Mouse (Mus musculus) stomach, postnatal 0 days (tissue): Measurements from ENCODE around the gene Rps28. TPM values are rescaled to one million over a fixed set of nuclear protein-coding genes. Genes with fewer than 3 reads are reported as not detected.
"Not testable (repeated sequence)": the region's sequence is repeated elsewhere in the genome, so short reads cannot be mapped to it uniquely, and the experiment has no call there.

ENCODE experiments used
- ATAC-seq: fragments of 200-750 bp; cut with Nextera tagmentation; 2 replicates; pipeline ENCODE4 v1.8.0; 2017; ENCODE audit not compliant: low FRiP score, low TSS enrichment
- DNase-seq: peaks from one replicate; pipeline ENCODE4 v3.0.0-alpha.2; 2016; ENCODE audit warnings: low spot score
- H3K27ac ChIP-seq: fragments of 300-500 bp; sonication (generic); replicated peaks from 2 replicates; pipeline ENCODE4 v1.5.1; 2014; ENCODE audit warnings: mild to moderate bottlenecking, control low read depth
- H3K27me3 ChIP-seq: fragments of 300-500 bp; sonication (generic); 2 replicates; pipeline ENCODE4 v1.6.1; 2014; ENCODE audit warnings: low read length; ENCODE audit not compliant: control insufficient read depth, insufficient read depth
- H3K36me3 ChIP-seq: fragments of 300-500 bp; sonication (generic); 2 replicates; pipeline ENCODE4 v1.6.1; 2014; ENCODE audit warnings: low read length, mixed read lengths; ENCODE audit not compliant: control insufficient read depth, insufficient read depth
- H3K4me1 ChIP-seq: fragments of 300-500 bp; sonication (generic); replicated peaks from 2 replicates; pipeline ENCODE4 v1.6.1; 2014; ENCODE audit warnings: antibody characterized with exemption; ENCODE audit not compliant: control insufficient read depth, insufficient read depth
- H3K4me2 ChIP-seq: fragments of 300-500 bp; sonication (generic); replicated peaks from 2 replicates; pipeline ENCODE4 v1.6.1; 2014; ENCODE audit warnings: low read depth, mild to moderate bottlenecking, control low read depth, moderate library complexity
- H3K4me3 ChIP-seq: fragments of 300-500 bp; sonication (generic); 2 replicates; pipeline ENCODE4 v1.5.1; 2014; ENCODE audit warnings: low read depth, low read length, control low read depth
- H3K9ac ChIP-seq: fragments of 300-500 bp; sonication (generic); 2 replicates; pipeline ENCODE4 v1.6.1; 2014; ENCODE audit warnings: mild to moderate bottlenecking, low read length, control low read depth, mixed read lengths
- H3K9me3 ChIP-seq: fragments of 300-500 bp; sonication (generic); 2 replicates; pipeline ENCODE4 v1.6.1; 2016; ENCODE audit warnings: low read length; ENCODE audit not compliant: control insufficient read depth
- CTCF ChIP-seq: IDR thresholded peaks from 2 replicates; pipeline ENCODE4 v1.5.1; 2016; ENCODE audit warnings: antibody characterized with exemption, low read depth, mild to moderate bottlenecking, moderate library complexity
- EP300 ChIP-seq: optimal IDR thresholded peaks from 2 replicates; pipeline ENCODE3; 2016; ENCODE audit warnings: antibody characterized with exemption
- WGBS: fragments of 180-500 bp; shearing (Covaris S2); extraction: QIAGEN DNeasy Blood & Tissue Kit; methylation state at CpG from one replicate; pipeline ENCODE4 v1.1.7; 2014; 5-methylcytosine and 5-hydroxymethylcytosine counted together
- polyA plus RNA-seq: library from polyadenylated mRNA; unstranded; fragments of >200 nt; fragmentation: Nextera tagmentation; extraction: Ambion mirVana; gene quantifications from 2 replicates; pipeline ENCODE4 v1.2.1, GENCODE M21; 2015

The Rps28 gene
- polyA plus RNA-seq, result 1,008 and 1,055 TPM in 2 replicates

GRCm38 (mm10) chr17:33824084-33824996 lies at the start of gene Rps28, which contains the start of gene Ndufa7:
TSS of gene Rps28 (minus strand) at chr17:33824562.
TSS of gene Ndufa7 (plus strand) at chr17:33824572.
- peak; percentile 96 for TF ChIP-seq EP300
- TF ChIP-seq CTCF, result no peak
- peaks cover 13% of the 10 kb centered on the region; the same call in 1 of the 2 replicates for H3K36me3 ChIP-seq
- H3K27ac ChIP-seq, result peak within 1 kb of the TSS; percentile 91
- under 1% methylated on average over 51 of the region's 51 CpGs for WGBS
- no peaks in the 10 kb centered on the region for H3K27me3 ChIP-seq
- H3K4me2 ChIP-seq, result peak within 1 kb of the TSS; percentile 70
- peak; percentile 97 for DNase-seq
- ATAC-seq, result peak; percentile 94
- H3K4me3 ChIP-seq, result peak within 1 kb of the TSS; percentile 69
- H3K9ac ChIP-seq, result peak within 1 kb of the TSS; percentile 85
- H3K4me1 ChIP-seq, result peaks cover 5% of the 10 kb centered on the region; the same call in 1 of the 2 replicates
- H3K9me3 ChIP-seq, result no peaks in the 10 kb centered on the region

DNA sequence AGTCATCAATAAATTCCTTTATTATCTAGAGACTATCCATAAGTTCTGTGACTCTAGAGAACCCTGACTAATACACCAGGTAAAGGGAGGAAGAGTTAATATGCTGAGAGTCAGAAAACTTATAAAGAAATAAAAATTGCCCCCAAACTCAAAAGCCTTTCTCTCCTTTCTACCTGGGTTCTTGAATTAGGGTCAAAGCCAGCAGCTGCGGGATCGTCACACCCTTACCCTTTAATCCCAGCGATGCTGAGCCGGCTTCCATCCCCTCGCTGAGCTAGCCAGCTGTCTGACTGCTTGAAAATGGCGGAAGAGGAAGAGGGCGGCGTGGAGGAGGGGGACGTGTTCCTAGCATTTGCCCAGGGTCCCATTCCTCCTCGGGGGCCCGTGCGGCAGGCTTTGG lies 49.2 kb upstream of the Rps28 start, which contains the start of gene Gm7029:
Gm7029 (plus strand) TSS at position 301 of the 400 bp plus-strand sequence.
- H3K27me3 ChIP-seq, H3K36me3 ChIP-seq, H3K9me3 ChIP-seq, DNase-seq, H3K4me3 ChIP-seq, ATAC-seq, H3K9ac ChIP-seq, H3K27ac ChIP-seq, H3K4me2 ChIP-seq, H3K4me1 ChIP-seq: not testable (repeated sequence)
- no CpG with 5 or more reads among the region's 12 CpGs for WGBS

- WGBS, result 27% methylated on average over 9 of the region's 9 CpGs
- no peak overlapping the region for H3K4me2 ChIP-seq
- peak; percentile 67 for DNase-seq
Observed at GRCm38 (mm10) chr17:33865330-33866030, 41.1 kb upstream of the Rps28 start.

DNA sequence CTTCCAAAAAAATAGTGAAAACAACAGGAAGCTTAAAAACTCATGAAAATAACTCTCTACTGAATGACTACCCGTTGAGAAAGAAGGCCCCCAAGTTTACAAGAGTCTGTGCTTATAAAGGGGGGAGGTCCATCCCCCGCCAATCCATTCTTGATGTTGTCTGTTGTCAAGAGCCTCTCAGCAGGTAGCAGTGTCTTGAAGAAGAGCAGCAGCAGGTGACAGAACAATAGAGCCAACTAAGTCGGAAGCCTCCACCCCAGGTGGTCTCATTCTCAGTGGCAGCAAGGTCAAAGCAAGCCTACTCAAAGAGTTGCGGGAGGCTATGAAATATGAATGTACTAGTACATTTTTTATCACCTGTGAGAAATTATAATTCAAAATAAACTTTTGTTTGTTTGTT lies 33.5 kb upstream of the Rps28 start:
- no peak overlapping the region for H3K27ac ChIP-seq
- 80% methylated on average over 4 of the region's 4 CpGs for WGBS

More at GRCm38 (mm10) chr17:33865330-33866030, 41.1 kb upstream of the Rps28 start:
- Histone ChIP-seq H3K9ac (no peak overlapping the region), H3K27ac (no peak overlapping the region), H3K27me3 (no peaks in the 10 kb centered on the region), H3K4me1 (no peaks in the 10 kb centered on the region), H3K9me3 (no peaks in the 10 kb centered on the region), H3K4me3 (no peak overlapping the region), H3K36me3 (no peaks in the 10 kb centered on the region)
- peak; percentile 45; the same call in 1 of the 2 replicates for ATAC-seq
- no peak for TF ChIP-seq EP300
- TF ChIP-seq CTCF, result peak; percentile 75

DNA sequence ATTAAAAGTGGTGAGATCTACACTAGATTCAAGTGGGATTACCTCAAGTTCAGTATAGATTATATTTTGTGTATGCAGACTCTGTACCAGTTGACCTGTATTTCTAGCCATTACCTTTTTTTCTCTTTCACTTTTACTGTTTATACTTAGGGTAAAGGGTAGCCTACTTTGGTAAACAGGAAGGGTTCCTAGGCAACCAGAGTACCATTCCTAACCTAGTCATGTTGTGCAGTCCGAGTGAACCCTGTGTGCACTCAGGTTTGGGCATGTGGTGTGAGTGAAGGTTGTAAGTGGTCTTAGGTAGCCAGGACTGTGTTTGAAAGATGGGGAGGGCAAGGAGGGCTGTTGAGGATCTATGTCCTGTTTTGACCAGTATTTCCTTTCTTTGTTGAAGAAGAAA lies 27.0 kb upstream of the Rps28 start:
- Histone ChIP-seq H3K36me3 (peaks cover 3% of the 10 kb centered on the region; the same call in 1 of the 2 replicates), H3K9ac (no peak overlapping the region), H3K27ac (no peak overlapping the region), H3K4me2 (no peak overlapping the region), H3K27me3 (no peaks in the 10 kb centered on the region), H3K4me1 (no peaks in the 10 kb centered on the region), H3K4me3 (no peak overlapping the region), H3K9me3 (no peaks in the 10 kb centered on the region)
- WGBS, result 38% methylated on average over 1 of the region's 1 CpGs
- TF ChIP-seq EP300 (no peak), CTCF (no peak)
- no peak for DNase-seq
- ATAC-seq, result 0 out of 2 replicates have a peak, but pooled peaks have one; percentile 40

More for the DNA sequence above, 33.5 kb upstream of the Rps28 start:
- TF ChIP-seq EP300 (no peak), CTCF (no peak)
- H3K4me3 ChIP-seq, result no peak overlapping the region
- no peak overlapping the region for H3K9ac ChIP-seq
- DNase-seq, result no peak
- no peaks in the 10 kb centered on the region for H3K27me3 ChIP-seq
- no peaks in the 10 kb centered on the region for H3K36me3 ChIP-seq
- no peaks in the 10 kb centered on the region for H3K9me3 ChIP-seq
- no peaks in the 10 kb centered on the region for H3K4me1 ChIP-seq
- H3K4me2 ChIP-seq, result no peak overlapping the region
- ATAC-seq, result no peak
